Mouse (Mus musculus) CH12.LX (cell line): ENCODE measurements around the gene Miga2.

ENCODE experiments used
- CTCF ChIP-seq, 2 experiments: IDR thresholded peaks in 1 of 2; conservative IDR thresholded peaks in 1 of 2; 2 replicates each; pipeline ENCODE4 v1.5.1; 2011 to 2012; ENCODE audit warnings: low read depth in 2 of 2, low read length in 2 of 2, improper control_type of control experiment in 1 of 2, inconsistent platforms in 1 of 2, mild to moderate bottlenecking in 1 of 2, moderate library complexity in 1 of 2
- EP300 ChIP-seq: IDR thresholded peaks from 2 replicates; pipeline ENCODE4 v1.6.1; 2011; ENCODE audit warnings: low read length, improper control_type of control experiment
- POLR2A ChIP-seq: IDR thresholded peaks from 2 replicates; pipeline ENCODE4 v1.6.1; 2011; ENCODE audit warnings: low read depth, mild to moderate bottlenecking, improper control_type of control experiment, low read length

GRCm38 (mm10) chr2:30316136-30316535 lies 47.9 kb upstream of the Miga2 start:
- no peak for TF ChIP-seq POLR2A
- no peak for TF ChIP-seq CTCF (conservative IDR thresholded peaks at IDR 0.05 in 1 of 2, IDR thresholded peaks at IDR 0.05 in 1 of 2; ENCODE audit: low read depth in 2 of 2, low read length in 2 of 2)
- no peak for TF ChIP-seq EP300
